Mouse (Mus musculus): Measurements from ENCODE around the gene Kif14.
"Not testable (repeated sequence)": the region's sequence is repeated elsewhere in the genome, so short reads cannot be mapped to it uniquely, and the experiment has no call there.

The Kif14 gene

GRCm38 (mm10) chr1:136555892-136556291, 89.7 kb downstream of the Kif14 start:
- DNase-seq (ENCODE audit: low spot score in 2 of 2), result no peak

DNA sequence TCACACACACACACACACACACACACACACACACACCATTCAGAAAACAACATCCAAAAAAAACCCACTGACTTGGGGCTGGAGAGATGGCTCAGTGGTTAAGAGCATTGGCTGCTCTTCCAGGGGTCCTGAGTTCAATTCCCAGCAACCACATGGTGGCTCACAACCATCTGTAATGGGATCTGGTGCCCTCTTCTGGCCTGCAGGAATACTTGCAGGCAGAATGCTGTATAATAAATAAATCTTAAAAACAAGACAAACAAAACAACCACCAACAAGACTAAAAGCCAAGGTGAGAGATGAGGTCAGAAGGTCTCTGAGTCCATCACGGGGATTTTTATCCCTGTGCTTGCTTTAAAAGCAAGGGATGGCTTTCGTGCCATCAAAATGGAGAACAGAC, 90.5 kb downstream of the Kif14 start:
- DNase-seq (ENCODE audit: low spot score in 2 of 2), result not testable (repeated sequence)

DNA sequence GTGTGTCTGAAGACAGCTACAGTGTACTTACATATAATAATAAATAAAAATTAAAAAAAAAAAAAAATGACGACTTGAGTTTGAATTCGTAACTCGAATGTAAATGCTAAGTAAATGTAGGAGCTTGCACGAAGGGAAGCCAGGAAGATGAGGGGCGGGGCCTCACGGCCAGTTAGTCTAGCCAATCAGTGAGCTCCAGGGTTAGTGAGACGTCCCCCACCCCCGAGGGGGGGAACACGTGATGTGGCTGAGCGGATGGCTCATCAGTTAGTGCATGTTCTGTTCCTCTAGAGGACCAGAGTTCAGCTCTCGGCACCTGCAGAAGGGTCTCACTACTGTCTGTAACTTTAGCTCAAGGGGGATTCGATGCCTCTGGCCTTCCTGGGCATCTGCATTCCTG, 91.3 kb downstream of the Kif14 start:
- no peak for DNase-seq (ENCODE audit: low spot score in 2 of 2)

- no peak for DNase-seq (ENCODE audit: low spot score in 2 of 2)
Measured at GRCm38 (mm10) chr1:136558762-136559161, 92.6 kb downstream of the Kif14 start.

GRCm38 (mm10) chr1:136559284-136559683, 93.1 kb downstream of the Kif14 start:
- no peak for DNase-seq (ENCODE audit: low spot score in 2 of 2)

DNA sequence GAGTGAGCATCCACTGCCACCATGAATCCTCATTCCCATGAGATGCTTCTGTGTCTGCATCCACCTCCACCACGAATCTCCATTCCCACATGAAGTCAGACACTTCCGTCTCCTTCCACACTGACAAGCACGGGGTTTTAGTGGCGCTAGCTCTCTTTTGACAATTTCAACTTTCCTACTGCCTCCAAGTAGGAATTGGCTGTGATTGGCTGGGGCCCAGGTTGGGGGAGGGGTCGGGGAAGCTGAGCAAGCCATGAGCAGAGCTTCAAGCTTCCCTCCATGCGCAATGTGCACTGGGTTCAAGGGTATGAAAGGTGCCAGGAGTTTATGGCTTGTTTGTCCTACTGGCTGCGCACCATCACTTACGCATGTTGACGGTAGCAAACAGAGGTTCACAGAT, 93.6 kb downstream of the Kif14 start:
- DNase-seq (ENCODE audit: low spot score in 2 of 2), result no peak

DNA sequence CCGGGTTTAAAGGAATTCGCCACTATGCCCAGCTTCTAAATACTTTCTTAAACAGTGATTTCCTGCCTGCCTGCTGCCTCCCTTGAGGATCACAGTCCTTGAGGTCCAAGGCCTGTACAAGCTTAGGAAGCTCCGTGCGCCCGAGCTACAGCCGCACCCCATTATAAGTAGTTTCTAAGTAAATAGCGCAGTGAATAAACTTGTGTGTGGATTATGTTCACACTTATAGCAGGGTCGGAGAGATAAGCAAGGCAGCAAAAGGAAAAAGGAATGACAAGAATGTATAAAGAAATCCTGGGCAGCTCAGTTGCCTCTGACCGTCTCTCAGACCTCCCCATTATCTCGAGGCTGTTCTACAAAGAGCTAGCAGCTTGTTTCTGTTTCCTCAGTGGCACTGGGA, 95.7 kb downstream of the Kif14 start:
- DNase-seq (ENCODE audit: low spot score in 2 of 2), result no peak

- no peak for DNase-seq (ENCODE audit: low spot score in 2 of 2)
Measured at GRCm38 (mm10) chr1:136563149-136563548, 97.0 kb downstream of the Kif14 start.

- DNase-seq (ENCODE audit: low spot score in 2 of 2), result no peak
Measured at GRCm38 (mm10) chr1:136564963-136565362, 98.8 kb downstream of the Kif14 start.

DNA sequence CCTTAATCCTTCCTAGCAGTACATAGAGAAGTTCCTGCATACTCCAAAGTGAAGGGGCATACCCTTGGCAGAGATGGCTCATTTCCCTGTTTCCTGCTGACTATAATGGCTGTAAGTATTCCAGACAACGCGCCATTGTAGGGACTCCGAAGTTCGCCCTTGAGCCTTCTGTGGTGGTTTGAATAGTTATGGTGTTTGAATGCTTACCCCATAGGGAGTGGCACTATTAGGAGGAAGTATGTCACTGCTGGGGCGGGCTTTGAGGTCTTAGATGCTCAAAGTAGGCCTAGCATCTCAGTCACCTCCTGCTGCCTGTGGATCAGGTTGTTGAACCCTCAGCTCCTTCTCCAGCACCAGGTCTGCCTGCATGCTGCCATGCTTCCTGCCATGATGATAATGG, 100.2 kb downstream of the Kif14 start:
- DNase-seq (ENCODE audit: low spot score in 2 of 2), result no peak

DNA sequence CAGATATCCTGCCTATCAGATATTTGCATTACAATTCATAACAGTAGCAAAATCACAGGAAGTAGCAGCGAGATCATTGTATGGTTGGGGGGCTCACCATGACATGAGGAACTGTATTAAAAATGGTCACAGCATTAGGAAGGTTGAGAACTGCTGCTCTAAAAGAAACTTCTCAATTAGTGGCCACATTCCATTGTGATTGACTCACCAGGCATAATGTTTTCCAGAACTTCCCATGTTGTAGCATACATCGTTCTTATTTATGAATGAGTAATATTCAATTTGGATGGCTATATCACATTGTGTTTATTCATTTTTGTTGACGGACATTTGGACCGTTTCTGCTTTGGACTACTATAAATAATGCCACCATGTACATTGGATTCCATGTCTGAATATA, 101.5 kb downstream of the Kif14 start:
- no peak for DNase-seq (ENCODE audit: low spot score in 2 of 2)

- DNase-seq (ENCODE audit: low spot score in 2 of 2), result no peak
Measured at GRCm38 (mm10) chr1:136568738-136569194, 102.6 kb downstream of the Kif14 start.

GRCm38 (mm10) chr1:136569206-136569605, 103.1 kb downstream of the Kif14 start:
- no peak for DNase-seq (ENCODE audit: low spot score in 2 of 2)

DNA sequence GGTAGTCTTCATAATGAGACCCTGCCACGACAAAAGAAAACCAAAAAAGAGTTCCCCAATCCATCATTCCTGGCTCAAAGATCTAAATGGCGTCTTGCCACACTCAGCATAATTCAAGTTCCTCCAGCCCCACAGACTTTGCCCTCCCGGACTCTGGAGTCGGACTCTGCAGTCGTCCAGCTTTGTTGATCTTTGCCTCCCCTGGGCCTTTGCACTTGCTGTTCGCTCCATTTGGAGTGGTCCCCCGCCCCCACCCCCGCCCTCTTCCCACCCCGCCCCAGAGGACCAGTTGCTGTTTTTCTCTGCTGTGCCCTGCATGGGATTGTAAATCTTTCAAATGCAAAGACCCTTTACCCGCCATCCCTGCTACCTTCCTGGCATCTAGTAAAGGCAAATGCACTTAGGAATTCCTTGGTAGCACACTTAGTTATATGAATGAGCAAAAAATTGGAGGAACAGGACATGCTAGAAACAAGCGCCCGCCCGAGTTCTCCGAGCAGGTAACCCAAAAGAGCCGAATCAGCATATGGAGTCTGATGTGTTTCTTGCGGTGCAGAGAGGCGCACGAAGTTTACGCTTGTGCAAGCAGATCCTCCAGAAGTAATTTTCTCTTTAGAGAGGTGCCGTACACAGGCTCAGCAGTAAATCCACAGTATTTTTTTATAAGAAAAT, 103.6 kb downstream of the Kif14 start:
- no peak for DNase-seq (ENCODE audit: low spot score in 2 of 2)

- no peak for DNase-seq (ENCODE audit: low spot score in 2 of 2)
Measured at GRCm38 (mm10) chr1:136570298-136570653, 104.1 kb downstream of the Kif14 start.

DNA sequence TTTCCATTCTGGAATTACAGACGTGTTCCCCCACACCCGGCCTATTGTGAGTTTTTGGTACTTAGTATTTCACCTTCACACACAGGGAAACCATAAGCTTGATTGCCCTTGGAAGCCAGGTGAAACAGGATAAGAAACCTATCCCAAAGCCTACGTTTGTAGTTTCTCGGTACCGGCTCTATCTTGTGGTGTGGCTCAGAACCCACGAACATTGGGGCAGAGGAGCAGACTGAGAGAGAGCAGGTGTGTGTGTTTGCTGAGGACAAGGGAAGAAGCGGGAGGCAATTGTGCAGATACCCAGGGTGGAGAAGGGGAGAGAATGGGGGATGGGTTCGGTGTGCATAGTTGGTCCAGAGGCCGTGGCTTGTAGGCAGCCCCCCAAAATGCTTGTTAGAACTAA, 104.8 kb downstream of the Kif14 start:
- DNase-seq (ENCODE audit: low spot score in 2 of 2), result no peak

- DNase-seq (ENCODE audit: low spot score in 2 of 2), result no peak
Measured at GRCm38 (mm10) chr1:136571530-136571929, 105.4 kb downstream of the Kif14 start.

- no peak for DNase-seq (ENCODE audit: low spot score in 2 of 2)
Measured at GRCm38 (mm10) chr1:136577890-136578663, 111.9 kb downstream of the Kif14 start.

GRCm38 (mm10) chr1:136579360-136579759, 113.2 kb downstream of the Kif14 start:
- DNase-seq (ENCODE audit: low spot score in 2 of 2), result no peak

DNA sequence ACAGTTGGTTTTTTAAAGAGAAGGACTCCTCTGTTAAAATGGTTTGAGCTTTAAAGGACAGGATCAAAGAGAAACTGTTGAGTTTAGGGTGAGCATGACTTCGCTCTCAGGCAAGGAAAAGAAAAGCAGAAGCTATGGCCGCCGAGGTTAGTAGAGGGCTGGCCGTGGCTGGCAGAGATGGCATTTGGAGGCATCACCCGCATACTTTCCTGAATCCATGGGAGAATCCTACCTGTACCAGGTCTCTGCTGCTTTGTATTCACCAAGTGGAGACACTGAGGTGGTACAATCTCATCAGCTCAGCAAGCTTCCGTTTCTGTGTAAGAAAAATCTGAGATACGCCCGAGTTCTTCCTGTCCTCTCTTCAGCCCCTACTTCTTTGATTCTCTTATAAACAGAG, 114.1 kb downstream of the Kif14 start:
- no peak for DNase-seq (ENCODE audit: low spot score in 2 of 2)
